Mouse (Mus musculus) frontal cortex, postnatal 25 days (tissue): ENCODE measurements at regions not wholly inside any gene's neighbourhood (a gene's known extent, or its start where the extent isn't known, plus 50 kb on each side); places are given as distances from the start of the nearest gene placed in this dataset.

ENCODE experiments used
- DNase-seq, 2 experiments: peaks; one replicate each; pipeline ENCODE4 v3.0.0; 2022; ENCODE audit warnings: low spot score in 2 of 2

GRCm38 (mm10) chr16:66086499-66086898, 271.4 kb downstream of the Vgll3 start:
- DNase-seq, result no peak

GRCm38 (mm10) chr16:66092766-66093165, 277.7 kb downstream of the Vgll3 start:
- DNase-seq, result no peak

GRCm38 (mm10) chr16:66095682-66096081, 280.6 kb downstream of the Vgll3 start:
- DNase-seq, result no peak

- no peak for DNase-seq
Measured at GRCm38 (mm10) chr16:66117930-66118329, 302.9 kb downstream of the Vgll3 start.

DNA sequence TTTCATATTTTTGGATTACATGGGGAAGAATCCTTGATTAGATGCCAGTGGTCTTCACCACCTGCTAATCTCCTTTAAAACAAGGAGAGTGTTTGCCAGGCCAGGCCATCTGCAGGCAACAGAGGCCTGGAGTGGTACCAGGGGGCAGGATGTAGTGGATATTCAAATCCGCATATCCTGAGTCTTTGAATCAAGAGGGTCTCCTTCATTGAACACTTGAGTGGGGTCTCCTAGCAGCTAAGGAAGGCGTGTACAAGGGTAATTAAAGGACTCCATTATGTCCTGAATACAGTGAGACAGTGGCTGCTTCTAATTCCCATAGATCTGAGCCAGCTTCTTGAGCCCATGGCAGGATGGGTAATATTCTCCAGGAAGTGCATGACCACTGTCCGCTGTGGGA, 322.7 kb downstream of the Vgll3 start:
- no peak for DNase-seq

GRCm38 (mm10) chr16:66144765-66145164, 329.7 kb downstream of the Vgll3 start:
- no peak for DNase-seq

DNA sequence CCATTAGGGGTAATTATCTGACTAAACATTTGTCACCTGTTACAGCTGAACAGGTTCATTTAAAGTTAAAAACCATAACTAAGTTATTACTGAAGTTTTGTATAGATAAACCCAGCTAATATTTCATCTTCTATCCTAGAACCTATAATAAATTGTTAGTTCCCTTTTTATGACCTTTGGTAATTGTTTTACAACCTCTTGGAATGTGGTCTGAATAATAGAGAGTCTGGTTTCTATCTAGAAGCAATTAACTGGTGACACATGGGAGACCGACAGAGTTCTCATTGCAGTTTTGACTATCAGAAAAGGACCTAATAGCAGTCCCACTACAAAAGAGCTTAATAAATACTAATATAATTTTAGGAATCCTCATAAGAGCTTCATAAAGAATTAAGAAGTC, 330.2 kb downstream of the Vgll3 start:
- no peak for DNase-seq

GRCm38 (mm10) chr16:66168289-66168688, 353.2 kb downstream of the Vgll3 start:
- no peak for DNase-seq

DNA sequence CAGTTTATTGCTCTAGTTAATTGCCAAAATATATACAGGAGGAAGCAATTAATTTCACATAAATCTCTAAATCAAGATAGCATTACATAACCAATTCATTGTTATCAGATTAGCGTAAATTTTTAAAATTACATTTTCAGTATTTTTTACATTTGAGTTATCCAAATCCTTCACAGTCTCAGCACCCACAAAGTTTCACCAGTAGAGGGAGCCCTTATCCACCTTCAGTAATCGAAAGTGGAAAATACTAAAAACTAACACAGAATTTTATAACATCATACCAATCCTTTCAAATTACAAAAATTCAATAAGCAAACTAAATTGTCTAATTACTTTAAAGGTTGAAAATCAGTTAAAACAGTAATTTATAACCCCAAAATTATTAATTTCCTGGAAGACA, 375.7 kb downstream of the Vgll3 start:
- peak in 1 of 2 experiments; percentile 24 for DNase-seq

- DNase-seq, result no peak
Measured at GRCm38 (mm10) chr16:66201406-66201805, 386.3 kb downstream of the Vgll3 start.
